Mouse (Mus musculus) forebrain, postnatal 0 days (tissue): Measurements from ENCODE around the gene Gm10518. TPM values are rescaled to one million over a fixed set of nuclear protein-coding genes. Genes with fewer than 3 reads are reported as not detected.
A peak's percentile ranks its signal among the peaks of the same experiment; 100 is the strongest.

ENCODE experiments used
- ATAC-seq: fragments of 200-750 bp; cut with Nextera tagmentation; 2 replicates; pipeline ENCODE4 v1.8.0; 2017; ENCODE audit warnings: mild to moderate bottlenecking, moderate library complexity
- DNase-seq: peaks from one replicate; pipeline ENCODE4 v3.0.0-alpha.2; 2015
- H3K27ac ChIP-seq: fragments of 300-500 bp; sonication (generic); 2 replicates; pipeline ENCODE4 v1.5.1; 2014; ENCODE audit warnings: low read depth, mild to moderate bottlenecking, antibody characterized with exemption, low read length, moderate library complexity, mixed read lengths
- H3K27me3 ChIP-seq: fragments of 300-500 bp; sonication (generic); 2 replicates; pipeline ENCODE4 v1.6.1; 2014; ENCODE audit warnings: mild to moderate bottlenecking, low read length, mixed read lengths; ENCODE audit not compliant: insufficient read depth
- H3K36me3 ChIP-seq: fragments of 300-500 bp; sonication (generic); 2 replicates; pipeline ENCODE4 v1.6.1; 2014; ENCODE audit warnings: mild to moderate bottlenecking, moderate library complexity; ENCODE audit not compliant: insufficient read depth
- H3K4me1 ChIP-seq: fragments of 300-500 bp; sonication (generic); 2 replicates; pipeline ENCODE4 v1.6.1; 2014; ENCODE audit warnings: antibody characterized with exemption; ENCODE audit not compliant: insufficient read depth
- H3K4me2 ChIP-seq: fragments of 300-500 bp; sonication (generic); 2 replicates; pipeline ENCODE4 v1.6.1; 2014; ENCODE audit warnings: low read depth, mild to moderate bottlenecking, moderate library complexity
- H3K4me3 ChIP-seq: fragments of 300-500 bp; sonication (generic); 2 replicates; pipeline ENCODE4 v1.5.1; 2014; ENCODE audit warnings: low read depth, low read length, mixed read lengths
- H3K9ac ChIP-seq: fragments of 300-500 bp; sonication (generic); 2 replicates; pipeline ENCODE4 v1.6.1; 2014; ENCODE audit warnings: mild to moderate bottlenecking
- H3K9me3 ChIP-seq: fragments of 300-500 bp; sonication (generic); 2 replicates; pipeline ENCODE4 v1.6.1; 2016; ENCODE audit warnings: low read length
- CTCF ChIP-seq: sonication (generic); IDR thresholded peaks from 2 replicates; pipeline ENCODE4 v1.5.1; 2016; ENCODE audit warnings: antibody characterized with exemption, control low read depth, low read depth
- WGBS: fragments of 180-500 bp; shearing (Covaris S2); extraction: QIAGEN DNeasy Blood & Tissue Kit; methylation state at CpG from one replicate; pipeline ENCODE4 v1.1.7; 2014; 5-methylcytosine and 5-hydroxymethylcytosine counted together
- polyA plus RNA-seq: library from polyadenylated mRNA; unstranded; fragments of >200 nt; fragmentation: Nextera tagmentation; extraction: Ambion mirVana; gene quantifications from 2 replicates; pipeline ENCODE4 v1.2.1, GENCODE M21; 2015
- total RNA-seq: library from RNA; depleted of rRNA; stranded (reverse); fragments of >200 nt; gene quantifications from 2 replicates; pipeline ENCODE4 v1.2.3, GENCODE M21; 2014; rRNA removed

Gm10518 gene
- total and polyA plus RNA-seq, 2 experiments from 2014 or later = not detected

DNA sequence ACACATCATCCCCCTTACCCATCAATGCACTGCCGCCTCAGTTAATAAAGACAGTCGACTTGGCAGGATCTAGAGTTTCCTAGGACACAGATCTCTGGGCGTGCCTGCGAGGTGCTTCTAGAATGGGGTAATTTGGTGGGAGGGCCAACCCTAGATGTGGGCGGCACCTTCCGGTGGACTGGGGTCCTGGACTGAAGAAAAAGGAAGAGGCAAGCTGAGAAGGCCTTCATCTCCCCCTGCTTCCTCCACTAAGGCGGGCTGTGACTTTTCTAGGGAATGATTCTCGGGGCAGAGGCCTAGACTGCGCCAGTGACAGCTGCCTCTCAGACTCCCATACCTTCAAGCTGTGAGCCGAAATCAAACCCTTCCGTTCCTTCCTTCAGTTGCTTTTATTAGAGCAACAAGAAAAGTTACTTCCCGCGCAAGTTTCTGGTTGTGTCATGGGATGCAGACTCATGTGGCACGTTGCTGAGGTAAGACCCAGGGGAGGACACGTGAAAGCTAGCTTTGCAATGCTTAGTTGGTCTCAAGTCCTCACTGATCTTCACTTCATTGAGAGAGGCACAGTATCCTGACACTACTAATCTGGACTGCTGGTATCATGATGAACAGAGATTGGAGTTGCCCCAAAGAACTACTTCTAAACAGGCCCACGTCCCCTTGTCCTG, 42.8 kb downstream of the Gm10518 start:
- H3K27me3 ChIP-seq = no peaks in the 10 kb centered on the region
- H3K4me2 ChIP-seq = no peak overlapping the region
- TF ChIP-seq CTCF = no peak
- no peak for ATAC-seq
- no peak for DNase-seq
- no peaks in the 10 kb centered on the region for H3K9me3 ChIP-seq
- H3K9ac ChIP-seq = no peak overlapping the region
- WGBS = 79% methylated on average over 16 of the region's 16 CpGs
- no peak overlapping the region for H3K4me3 ChIP-seq
- no peak overlapping the region for H3K27ac ChIP-seq
- H3K4me1 ChIP-seq = no peaks in the 10 kb centered on the region
- no peaks in the 10 kb centered on the region for H3K36me3 ChIP-seq

DNA sequence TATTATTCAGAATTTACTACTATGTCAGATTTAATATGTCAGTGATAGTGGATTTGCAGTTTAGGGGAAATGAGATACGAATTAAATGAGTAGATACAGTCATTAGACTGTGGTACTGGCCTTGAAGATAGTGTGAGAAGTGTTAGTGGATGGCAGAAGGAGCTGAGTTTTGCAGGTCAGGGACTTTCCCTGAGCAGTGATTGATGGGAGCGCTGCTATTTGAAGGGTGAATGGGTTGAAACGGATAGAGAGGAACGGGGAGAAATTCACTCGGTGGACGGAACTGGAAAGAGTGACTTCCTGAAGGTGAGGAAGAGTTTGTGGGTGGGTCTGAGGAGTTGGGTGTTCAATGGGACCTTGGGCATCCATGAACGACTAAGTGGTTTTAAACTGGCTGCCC, 44.0 kb downstream of the Gm10518 start:
- Histone ChIP-seq H3K36me3 (no peaks in the 10 kb centered on the region), H3K4me2 (no peak overlapping the region), H3K9ac (no peak overlapping the region), H3K4me1 (no peaks in the 10 kb centered on the region), H3K27ac (no peak overlapping the region), H3K4me3 (no peak overlapping the region), H3K9me3 (no peaks in the 10 kb centered on the region), H3K27me3 (no peaks in the 10 kb centered on the region)
- WGBS = 60% methylated on average over 7 of the region's 7 CpGs
- no peak for ATAC-seq
- TF ChIP-seq CTCF = no peak
- no peak for DNase-seq

DNA sequence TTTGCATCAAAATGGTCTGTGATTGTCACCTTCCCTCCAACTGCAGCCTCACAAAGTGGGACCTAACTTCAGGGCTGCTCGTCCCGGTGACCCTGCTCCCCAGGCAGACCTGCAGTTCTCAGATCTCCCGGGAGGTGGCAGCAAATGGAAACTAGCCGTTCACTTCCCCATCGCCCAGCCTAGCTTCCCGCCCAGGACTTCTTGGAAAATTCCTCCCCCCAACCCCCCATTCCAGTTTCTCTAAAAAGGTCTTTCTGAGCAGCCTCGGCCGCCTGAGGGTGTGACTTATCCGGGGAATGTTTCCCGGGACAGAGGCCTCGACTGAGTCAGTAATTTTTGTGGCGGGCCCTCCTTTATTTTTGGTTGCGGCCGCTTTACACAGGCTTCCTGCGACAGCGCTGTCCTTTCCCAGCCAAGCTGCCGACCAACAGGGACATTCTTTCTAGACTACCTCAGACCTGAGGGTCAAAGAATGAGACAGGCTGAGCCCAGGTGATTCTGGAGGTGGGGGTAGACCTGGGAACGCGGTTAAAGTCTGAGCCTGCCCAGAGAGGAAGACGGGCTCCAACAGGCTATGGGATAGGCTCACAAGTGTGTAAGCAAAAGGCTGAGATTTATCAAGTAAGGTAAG, 44.7 kb downstream of the Gm10518 start:
- peak; percentile 72 for ATAC-seq
- peak; percentile 90 for TF ChIP-seq CTCF
- WGBS = 1% methylated on average over 20 of the region's 20 CpGs
- Histone ChIP-seq H3K4me2 (peak overlapping the region; percentile 64), H3K9me3 (no peaks in the 10 kb centered on the region), H3K27me3 (no peaks in the 10 kb centered on the region), H3K4me1 (no peaks in the 10 kb centered on the region), H3K27ac (no peak overlapping the region), H3K4me3 (peak overlapping the region; percentile 45), H3K9ac (peak overlapping the region; percentile 53), H3K36me3 (no peaks in the 10 kb centered on the region)
- DNase-seq = peak; percentile 81

DNA sequence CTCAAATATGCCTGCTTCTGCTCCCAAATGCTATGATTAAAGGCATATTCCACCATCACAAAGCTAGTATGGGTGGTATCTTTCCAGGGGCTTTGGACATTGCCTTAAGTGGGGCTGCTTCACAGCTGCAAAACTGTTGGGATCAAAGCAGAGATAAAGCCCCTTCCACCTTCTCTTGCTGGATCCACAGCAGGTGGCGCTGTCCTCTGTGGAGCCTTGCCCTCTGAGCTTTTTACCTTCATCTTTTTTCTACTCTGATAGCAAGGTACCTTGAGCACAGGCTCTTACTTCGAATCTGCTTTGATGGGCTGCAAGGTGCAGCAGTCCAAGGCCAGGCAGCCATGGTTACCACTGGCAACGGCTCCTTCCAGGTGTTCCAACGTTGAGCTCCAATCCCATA, 50.2 kb downstream of the Gm10518 start:
- Histone ChIP-seq H3K9ac (no peak overlapping the region), H3K4me1 (no peaks in the 10 kb centered on the region), H3K27me3 (no peaks in the 10 kb centered on the region), H3K4me3 (no peak overlapping the region), H3K36me3 (no peaks in the 10 kb centered on the region), H3K27ac (no peak overlapping the region), H3K9me3 (no peaks in the 10 kb centered on the region), H3K4me2 (no peak overlapping the region)
- DNase-seq (peak; percentile 34), ATAC-seq (no peak)
- WGBS = 50% methylated on average over 4 of the region's 4 CpGs
- peak; percentile 66 for TF ChIP-seq CTCF

Other genes starting within 250 kb of the Gm10518 start
- gene Sccpdh, start 135.2 kb upstream of the Gm10518 start, total RNA-seq = 108 and 115 TPM in 2 replicates
- gene Sccpdh, start 135.2 kb upstream of the Gm10518 start, polyA plus RNA-seq = 164 and 168 TPM in 2 replicates
- 0.15 TPM in 1 of 2 replicates, not detected in the other for gene Kif28, start 58.1 kb upstream of the Gm10518 start, total RNA-seq
- gene Kif28, start 58.1 kb upstream of the Gm10518 start, polyA plus RNA-seq = 0.05 TPM in 1 of 2 replicates, not detected in the other
- 35.2 and 41.8 TPM in 2 replicates for gene Ahctf1, start 304 bp downstream of the Gm10518 start, total RNA-seq
- gene Ahctf1, start 304 bp downstream of the Gm10518 start, polyA plus RNA-seq = 5.2 and 8.0 TPM in 2 replicates
- 92.9 and 111 TPM in 2 replicates for gene Cdc42bpa, start 157.1 kb downstream of the Gm10518 start, total RNA-seq
- 14.0 and 25.2 TPM in 2 replicates for gene Cdc42bpa, start 157.1 kb downstream of the Gm10518 start, polyA plus RNA-seq